Mouse (Mus musculus) granulocyte monocyte progenitor cell, adult 5-6 weeks (primary cell): ENCODE measurements at regions not wholly inside any gene's neighbourhood (a gene's known extent, or its start where the extent isn't known, plus 50 kb on each side); places are given as distances from the start of the nearest gene placed in this dataset.
"Not testable (repeated sequence)": the region's sequence is repeated elsewhere in the genome, so short reads cannot be mapped to it uniquely, and the experiment has no call there.

Experiments
- ATAC-seq: replicated peaks from 2 replicates; pipeline ENCODE4 v1.8.0; 2016; ENCODE audit warnings: mild to moderate bottlenecking, moderate TSS enrichment, inconsistent platforms; ENCODE audit not compliant: poor library complexity, severe bottlenecking

GRCm38 (mm10) chr7:111183512-111183911, 100.7 kb upstream of the Eif4g2 start:
- ATAC-seq = no peak

GRCm38 (mm10) chr7:111182319-111182718, 99.5 kb upstream of the Eif4g2 start:
- ATAC-seq = peak; percentile 82

- ATAC-seq = peak; percentile 71
Observed at GRCm38 (mm10) chr7:111179401-111180271, 96.8 kb upstream of the Eif4g2 start.

GRCm38 (mm10) chr7:111174393-111175124, 91.7 kb upstream of the Eif4g2 start:
- ATAC-seq = no peak

GRCm38 (mm10) chr7:111172061-111172460, 89.2 kb upstream of the Eif4g2 start:
- no peak for ATAC-seq

GRCm38 (mm10) chr7:111168546-111169233, 85.9 kb upstream of the Eif4g2 start:
- not testable (repeated sequence) for ATAC-seq

- ATAC-seq = no peak
Observed at GRCm38 (mm10) chr7:111164994-111165393, 82.2 kb upstream of the Eif4g2 start.

- ATAC-seq = peak; percentile 73
Observed at GRCm38 (mm10) chr7:111164276-111164675, 81.4 kb upstream of the Eif4g2 start.

- ATAC-seq = no peak
Observed at GRCm38 (mm10) chr7:111163861-111164260, 81.0 kb upstream of the Eif4g2 start.

GRCm38 (mm10) chr7:111163321-111163720, 80.5 kb upstream of the Eif4g2 start:
- no peak for ATAC-seq

GRCm38 (mm10) chr7:111158791-111159286, 76.0 kb upstream of the Eif4g2 start:
- no peak for ATAC-seq

GRCm38 (mm10) chr7:111157754-111158325, 75.0 kb upstream of the Eif4g2 start:
- no peak for ATAC-seq

- no peak for ATAC-seq
Observed at GRCm38 (mm10) chr7:111157287-111157686, 74.5 kb upstream of the Eif4g2 start.

GRCm38 (mm10) chr7:111156472-111157231, 73.8 kb upstream of the Eif4g2 start:
- ATAC-seq = peak; percentile 48

- peak; percentile 72 for ATAC-seq
Observed at GRCm38 (mm10) chr7:111155995-111156394, 73.2 kb upstream of the Eif4g2 start.

- ATAC-seq = no peak
Observed at GRCm38 (mm10) chr7:111154217-111154616, 71.4 kb upstream of the Eif4g2 start.

GRCm38 (mm10) chr7:111150540-111150939, 67.7 kb upstream of the Eif4g2 start:
- ATAC-seq = no peak

- ATAC-seq = no peak
Observed at GRCm38 (mm10) chr7:111150115-111150514, 67.3 kb upstream of the Eif4g2 start.

- no peak for ATAC-seq
Observed at GRCm38 (mm10) chr7:111147593-111147992, 64.8 kb upstream of the Eif4g2 start.

GRCm38 (mm10) chr7:111146670-111147069, 63.8 kb upstream of the Eif4g2 start:
- ATAC-seq = no peak
